Mouse (Mus musculus): ENCODE measurements around the gene Artn. TPM values are rescaled to one million over a fixed set of nuclear protein-coding genes. Genes with fewer than 3 reads are reported as not detected.

Gene Artn
- polyA plus RNA-seq, 2 experiments from 2014 or later: not detected

DNA sequence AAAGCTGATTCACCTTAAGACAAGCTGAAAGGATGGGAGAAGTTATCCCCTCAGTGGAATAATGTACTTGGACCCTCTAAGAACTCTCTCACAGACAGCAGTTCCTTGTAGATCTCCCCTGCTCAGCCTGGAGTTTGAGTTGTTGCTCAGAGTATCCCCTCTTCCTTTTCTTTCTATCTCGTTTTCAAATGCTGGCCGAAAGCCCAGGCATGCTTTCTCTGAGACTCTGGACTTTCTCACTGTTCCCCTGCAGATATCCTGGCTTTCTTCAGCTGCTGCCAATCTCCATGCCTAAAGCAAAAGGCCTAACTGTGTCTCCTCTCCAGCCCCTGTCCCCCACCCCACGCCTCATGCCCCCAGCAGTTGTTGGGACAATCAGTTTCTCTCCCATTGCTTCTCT lies 11.3 kb downstream of the Artn start:
- ATAC-seq: no peak

DNA sequence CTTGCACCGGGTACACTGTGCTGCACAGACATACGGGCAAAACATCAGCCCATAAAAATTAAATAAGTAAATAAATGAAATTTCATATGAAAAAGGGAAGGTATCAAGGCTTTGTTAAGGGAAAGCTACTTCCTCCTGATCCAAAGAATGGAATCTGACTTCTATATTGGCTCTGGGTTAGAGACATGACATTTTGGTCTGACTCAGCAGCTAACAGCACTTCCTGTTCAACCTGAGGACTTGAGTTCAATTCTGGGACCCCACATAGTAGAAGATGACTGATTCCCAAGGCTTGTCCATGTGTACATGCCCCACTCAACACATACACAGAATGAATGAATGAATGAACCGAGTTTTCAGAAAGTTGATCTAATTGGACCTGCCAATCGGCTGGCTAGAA lies 11.7 kb downstream of the Artn start:
- ATAC-seq: no peak

DNA sequence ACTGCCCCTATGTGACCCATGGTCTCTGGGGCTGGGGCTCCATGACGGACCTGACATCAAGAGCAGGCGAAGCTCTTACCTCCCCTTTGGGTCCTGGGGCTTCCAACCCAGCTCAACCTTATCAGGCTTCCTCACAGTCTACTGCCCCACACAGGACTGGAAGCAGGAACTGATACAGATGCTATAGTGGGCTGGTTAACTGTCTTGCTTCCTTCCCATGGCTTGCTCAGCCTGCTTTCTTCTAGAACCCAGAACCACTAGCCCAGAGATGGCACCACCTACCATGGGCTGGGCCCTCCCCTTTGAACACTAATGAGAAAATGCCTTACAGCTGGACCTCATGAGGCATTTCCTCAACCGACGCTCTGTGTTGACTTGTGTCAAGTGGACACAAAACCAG lies 12.2 kb downstream of the Artn start:
- no peak for ATAC-seq

DNA sequence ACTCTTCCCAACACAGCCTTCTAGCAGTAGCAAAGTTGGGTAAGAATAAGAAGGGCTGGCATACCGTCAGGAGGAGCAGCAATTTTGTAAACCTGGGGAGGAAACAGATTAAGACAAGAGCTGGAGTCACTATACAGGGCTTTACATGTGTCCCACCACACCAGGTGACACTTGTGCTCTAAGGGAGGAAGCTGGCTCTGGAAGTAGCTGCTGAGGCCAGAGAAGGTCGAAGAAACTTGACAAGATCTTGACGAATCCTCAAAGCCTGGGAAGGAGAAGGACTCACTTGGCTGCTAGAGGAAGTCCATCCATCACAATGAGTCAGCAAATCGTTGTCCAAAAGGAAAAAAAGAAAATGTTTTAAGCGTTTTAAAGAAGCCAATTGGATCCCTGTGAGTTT lies 13.2 kb downstream of the Artn start:
- ATAC-seq: no peak

DNA sequence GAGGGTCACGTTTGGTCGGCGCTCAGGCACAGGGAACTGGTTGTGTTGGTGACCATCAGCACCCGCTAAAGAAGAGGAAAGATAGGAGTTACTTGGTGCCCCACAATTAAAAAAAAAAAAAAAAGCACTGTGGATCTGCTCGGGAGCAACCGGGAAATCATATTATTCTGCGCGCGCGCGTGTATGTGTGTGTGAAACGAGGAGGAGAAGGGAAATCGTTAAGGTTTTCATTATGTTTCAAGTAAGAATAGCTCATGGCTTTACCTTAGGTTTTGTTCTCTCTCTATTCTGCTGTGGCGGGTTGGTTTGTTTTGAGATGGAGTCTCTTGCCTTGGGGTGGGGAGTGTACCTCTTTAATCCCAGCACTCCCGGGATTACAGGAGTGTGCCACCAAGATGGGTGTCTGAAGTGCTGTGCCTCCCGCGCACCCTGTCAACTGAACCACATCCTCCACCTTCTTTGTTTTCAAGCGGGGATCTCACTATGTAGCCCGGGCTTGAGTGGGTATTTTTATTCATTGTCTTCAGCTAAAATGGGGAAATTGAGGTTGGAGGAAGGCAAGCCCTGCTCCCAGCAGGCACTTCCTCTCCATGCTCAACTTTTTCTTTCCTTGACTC lies 14.0 kb downstream of the Artn start:
- no peak for ATAC-seq

DNA sequence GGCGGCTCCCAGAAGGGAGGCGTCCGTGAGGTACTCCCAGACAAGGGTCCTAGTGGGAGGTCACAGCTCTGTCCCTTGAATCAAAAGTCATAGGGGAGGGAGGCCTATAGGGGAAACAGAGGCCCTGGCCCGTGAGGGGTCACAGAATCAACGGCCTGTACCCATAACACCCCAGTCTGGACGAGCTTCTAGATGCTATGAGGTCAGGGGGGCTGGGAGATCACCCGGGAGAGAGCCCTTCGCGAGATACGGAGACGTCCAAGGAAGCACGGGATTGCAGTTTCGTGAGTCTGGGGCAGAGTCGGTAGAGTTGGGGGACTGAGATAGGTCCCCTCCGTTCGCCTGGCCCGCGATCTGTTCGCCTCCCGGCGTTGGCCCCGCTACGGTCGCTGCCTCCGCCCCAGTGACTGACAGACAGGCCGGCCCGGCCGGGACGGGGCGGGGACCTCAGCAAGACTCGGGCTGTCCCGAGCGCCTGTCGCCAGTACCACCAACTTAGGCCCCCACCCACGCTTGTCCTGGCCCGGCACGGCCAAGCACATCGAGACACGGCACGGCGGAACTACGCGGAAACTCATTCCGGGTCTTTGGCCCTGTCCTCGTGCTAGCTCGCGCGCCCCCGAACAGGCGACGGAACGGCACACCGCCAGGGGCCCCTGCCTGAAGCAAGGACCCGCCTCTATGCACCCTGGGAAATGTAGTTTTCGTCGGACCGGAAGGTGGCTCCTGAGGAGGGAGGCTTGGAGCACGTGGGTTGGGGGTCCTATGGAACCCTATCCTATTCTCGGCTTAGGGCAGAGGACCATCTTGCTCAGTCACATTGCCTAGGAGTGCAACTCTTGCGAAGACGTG lies 14.7 kb downstream of the Artn start, which contains the start of gene Ipo13:
Gene Ipo13 (minus strand): TSS at position 409 of the 852 bp plus-strand sequence.
- ATAC-seq: peak; percentile 89

DNA sequence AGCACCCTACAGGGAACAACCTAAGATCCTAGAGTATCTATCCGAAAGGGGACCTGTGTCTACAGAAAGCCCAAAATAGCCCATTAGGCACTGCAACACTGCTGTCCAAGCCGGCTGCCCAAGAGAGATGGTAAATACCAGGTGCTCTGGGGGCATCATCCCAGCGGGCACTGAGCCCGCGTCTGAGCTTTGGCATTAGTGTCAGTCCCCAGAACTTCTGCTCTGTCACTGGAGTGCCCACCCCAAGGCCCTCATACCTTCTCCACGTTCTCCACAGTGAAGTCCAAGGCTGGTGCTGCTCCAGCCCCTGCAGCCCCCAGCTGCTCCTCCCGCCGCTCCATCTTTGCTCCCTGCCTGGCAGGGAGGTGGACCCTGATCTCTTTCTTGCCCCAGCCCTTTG lies 15.5 kb downstream of the Artn start:
- no peak for ATAC-seq

DNA sequence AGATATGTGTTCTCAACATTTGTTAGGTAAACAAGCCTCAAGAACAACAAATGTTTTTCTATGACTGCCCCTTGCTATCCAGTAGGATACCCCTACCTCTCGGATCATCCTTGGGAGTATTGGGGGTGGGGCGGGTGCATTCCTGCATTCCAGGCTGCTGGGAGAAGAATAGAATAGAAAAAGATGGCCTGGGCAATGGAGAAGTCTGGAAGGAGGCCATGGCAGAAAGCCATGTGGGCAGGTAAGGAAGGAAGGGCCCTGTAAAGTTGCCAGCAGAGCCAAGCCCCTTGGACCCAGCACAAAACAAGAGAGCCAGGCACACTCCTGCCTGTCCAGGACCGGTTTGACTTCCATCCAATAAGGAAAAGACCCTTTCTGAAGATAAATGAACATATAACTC lies 16.1 kb downstream of the Artn start:
- ATAC-seq: no peak

DNA sequence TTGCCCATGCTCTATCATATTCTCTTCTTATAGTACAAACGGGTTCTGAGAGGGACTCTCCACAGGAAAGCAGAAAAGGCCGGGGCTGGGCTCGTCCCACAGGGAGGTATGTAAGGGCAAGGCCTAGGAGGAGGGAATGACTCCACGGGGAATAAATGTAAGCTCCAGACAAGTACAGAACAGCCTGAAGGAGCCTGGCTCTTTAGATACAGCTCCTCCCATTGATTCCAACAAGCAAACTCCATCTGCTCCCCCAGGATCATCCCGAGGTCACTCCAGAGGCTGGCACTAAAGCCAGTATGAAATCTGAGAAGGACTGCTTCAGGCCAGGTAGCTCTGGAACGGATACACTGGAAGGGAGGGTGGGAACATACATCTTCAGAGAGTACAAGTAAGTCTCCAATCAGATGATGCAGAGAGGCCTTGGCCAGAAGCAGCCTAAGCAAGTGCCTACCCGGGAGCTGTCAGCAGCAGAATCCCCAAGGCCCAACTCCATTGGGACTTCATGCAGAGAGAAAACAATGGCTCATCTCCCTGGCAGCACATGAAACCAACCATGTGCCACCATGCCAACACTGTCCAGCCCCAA lies 16.8 kb downstream of the Artn start:
- no peak for ATAC-seq

DNA sequence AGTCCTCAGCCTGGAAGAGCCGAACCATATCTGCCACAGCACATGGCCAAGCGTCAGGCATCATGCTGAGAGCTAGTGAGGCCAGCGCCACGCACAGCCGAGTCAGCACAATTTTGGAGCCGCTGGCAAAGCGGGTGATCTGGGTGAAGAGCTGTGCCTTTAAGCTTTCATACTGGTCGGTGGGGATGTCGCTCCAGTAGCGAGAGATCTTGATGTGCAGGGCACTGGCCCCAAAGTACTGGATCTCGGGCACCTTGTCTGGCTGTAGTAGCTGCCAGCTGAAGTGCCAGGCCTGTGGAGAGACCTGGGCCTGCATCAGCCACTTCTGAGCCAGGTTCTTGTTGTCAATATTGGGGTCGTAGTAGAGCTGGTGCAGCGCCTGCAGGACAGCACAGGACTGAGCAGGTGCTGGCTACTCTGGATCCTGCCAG lies 17.4 kb downstream of the Artn start:
- ATAC-seq: no peak

DNA sequence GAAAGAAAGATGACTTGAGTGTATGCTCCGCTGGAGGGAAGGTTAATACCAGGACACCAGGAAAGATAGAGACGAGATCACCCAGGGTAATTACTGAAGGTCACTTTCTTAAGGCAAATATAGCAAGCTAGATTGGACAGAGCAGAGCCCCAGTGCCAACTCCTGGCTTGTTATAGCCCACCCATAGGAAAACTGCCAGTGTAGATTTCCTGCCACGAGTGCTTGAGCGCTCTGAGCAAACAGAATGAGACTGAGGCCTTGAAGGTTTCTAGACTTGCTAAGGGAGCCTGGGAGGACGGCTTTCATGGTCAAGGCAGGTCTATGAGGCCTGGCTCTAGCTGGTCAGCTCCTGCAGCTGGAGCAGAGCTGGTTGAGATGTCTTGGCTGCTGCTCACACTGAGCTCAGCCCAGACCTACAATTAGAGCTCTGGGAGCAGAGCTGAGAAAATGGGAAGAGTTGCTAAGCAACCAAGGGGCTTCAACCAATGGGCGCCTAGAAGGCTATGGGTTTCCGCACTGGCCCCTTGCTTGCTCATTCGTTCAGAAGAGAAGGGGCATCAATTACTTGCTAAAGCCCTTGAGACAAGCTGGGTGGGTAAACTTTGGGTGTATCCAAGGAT lies 20.6 kb downstream of the Artn start:
- ATAC-seq: no peak

DNA sequence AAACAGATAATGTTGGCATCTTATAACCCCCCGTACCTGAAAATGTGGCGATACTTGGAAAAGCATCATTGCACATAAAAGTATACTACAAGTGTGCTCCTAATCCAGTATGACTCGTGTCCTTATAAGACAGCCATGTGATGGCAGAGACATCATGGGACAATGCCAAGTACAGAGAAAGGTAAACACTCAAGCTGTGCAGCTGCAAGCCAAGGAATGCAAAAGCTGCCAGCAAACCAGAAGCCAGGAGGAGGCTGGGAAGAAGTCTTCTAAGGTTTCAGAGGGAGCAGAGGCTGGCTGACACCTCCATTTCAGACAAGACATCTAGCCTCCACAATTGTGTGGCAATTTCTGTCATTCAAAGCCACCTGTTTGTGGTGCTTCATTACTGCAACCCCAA lies 23.4 kb downstream of the Artn start:
- ATAC-seq: no peak

DNA sequence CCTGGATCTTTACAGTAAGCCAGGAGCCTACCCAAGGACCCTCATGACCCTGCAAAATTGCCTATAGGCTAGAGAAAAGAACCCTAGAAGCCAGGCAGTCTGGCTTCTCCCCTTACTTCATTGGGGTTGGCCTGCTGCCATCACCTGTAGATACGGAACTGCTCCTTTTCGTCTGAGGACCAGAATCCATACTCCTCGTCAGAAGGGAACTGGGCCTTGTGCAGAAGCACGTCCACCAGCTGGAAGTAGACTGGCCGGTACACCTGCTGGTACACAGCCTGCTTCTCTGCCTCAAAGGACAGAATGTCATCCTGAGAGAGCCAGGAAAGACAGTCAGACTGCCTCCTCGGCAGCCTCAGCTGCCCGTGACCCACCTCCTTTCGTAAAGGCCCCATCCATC lies 24.8 kb downstream of the Artn start:
- ATAC-seq: no peak

DNA sequence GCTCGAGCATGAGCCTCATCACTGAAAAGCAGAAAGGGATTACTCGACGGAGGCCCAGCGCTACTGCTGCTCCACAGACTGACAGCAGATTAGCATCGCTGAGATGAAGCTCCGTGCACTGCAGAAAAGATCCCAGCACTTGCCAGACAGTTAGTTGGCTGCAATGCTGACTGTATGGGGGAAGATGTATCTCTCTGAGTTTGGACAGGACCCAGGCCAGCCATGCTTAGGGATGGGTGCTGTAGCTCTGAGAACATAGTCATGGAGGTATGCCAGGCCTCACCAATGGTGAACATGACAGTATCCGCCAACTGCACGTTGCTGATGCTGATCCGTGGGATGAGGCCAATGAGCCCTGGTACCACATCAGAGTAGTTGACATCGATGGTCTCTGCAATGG lies 25.5 kb downstream of the Artn start:
- ATAC-seq: no peak

DNA sequence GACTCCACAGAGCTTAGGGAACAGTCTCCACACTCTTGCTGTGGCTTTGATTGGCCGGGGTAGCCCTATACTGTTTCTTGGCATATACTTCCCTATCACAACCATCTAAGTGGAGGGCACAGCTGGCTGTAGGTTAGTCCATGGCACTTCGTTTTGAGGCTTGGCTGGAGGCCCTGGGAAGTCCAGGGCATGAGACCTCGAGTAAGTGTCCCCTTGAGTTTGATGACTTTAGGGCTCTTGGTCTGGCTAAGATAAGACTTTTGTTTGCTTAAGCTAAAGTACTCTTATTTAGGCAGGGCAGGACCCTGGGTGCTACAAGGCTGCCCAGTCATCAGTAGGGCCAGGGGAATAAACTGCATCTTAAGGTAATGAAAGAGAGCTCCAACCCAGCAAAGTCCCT lies 31.5 kb downstream of the Artn start:
- ATAC-seq: no peak

DNA sequence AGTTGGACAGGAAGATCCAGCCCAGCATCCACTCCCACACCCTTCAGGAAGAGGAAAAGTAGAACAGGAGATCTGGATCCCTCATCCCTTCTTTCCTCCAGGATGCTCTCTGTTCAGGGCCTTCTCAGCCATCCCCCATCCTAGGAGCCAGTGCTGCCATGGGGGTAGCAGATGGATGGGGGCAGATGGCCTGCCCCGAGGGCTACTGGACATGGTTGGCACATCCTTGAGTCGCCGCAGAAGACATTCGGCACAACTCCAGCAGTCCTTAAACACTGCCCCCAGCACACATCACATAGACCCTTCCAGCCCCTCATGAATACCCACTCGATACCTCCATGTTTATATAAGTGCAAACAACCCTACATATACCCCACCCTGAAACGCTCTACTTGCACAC lies 33.5 kb downstream of the Artn start:
- no peak for ATAC-seq

DNA sequence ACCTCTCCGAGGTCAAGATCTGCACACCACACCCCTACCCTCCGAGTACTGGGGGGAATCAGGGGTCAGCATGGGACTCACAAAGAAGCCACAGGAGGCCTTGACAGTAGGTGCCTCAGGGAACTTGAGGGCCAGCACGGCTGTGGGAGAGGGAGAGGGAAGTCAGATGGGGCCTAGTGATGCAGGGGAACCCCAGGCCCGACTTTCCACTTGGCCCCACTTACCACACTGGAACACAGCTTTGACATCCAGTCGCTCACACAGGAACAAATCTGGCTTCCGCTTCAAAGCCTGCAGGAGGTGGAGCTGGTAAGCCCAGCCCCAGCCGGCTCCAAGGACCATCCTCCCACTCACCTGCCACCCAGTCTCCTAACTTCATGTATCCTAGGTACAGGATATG lies 34.2 kb downstream of the Artn start:
- ATAC-seq: no peak

DNA sequence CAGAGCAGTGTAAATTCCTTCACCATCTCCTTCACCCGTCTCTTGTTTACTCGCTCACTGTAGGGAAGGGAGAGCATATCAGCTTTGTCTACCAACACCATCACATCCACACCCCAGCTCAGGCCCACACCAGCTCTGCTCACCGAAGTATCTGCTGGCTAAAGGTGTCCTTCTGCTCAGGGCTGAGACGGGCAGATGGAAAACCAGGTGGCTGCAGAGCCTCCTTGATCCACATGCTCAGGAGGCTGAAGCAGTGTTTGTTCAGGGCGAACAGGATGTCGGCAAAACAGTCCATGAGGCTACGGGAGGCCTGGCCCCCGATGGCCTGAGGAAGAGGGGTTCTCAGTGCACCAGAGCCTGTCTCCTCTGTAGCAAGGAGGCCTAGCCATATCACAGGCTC lies 35.0 kb downstream of the Artn start:
- no peak for ATAC-seq

DNA sequence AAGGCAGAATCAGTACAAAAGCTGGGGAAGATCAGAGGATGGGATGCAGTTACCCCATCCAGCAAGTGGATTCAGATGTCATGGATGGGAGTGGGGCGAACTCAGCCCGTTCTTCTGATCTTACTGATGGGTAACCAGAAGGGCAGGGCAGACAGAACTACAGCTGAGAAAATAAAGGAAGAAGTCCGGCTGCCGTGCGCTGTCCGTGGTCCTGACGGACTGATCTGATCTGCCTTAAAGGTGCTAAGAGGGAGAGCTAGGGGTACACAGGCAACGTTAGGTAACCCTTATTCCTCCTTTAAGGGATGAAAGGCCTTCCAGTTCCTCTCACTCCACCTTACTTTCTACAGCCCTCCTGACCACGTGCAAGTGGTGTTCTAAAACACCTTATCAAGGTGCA lies 36.2 kb downstream of the Artn start:
- no peak for ATAC-seq

DNA sequence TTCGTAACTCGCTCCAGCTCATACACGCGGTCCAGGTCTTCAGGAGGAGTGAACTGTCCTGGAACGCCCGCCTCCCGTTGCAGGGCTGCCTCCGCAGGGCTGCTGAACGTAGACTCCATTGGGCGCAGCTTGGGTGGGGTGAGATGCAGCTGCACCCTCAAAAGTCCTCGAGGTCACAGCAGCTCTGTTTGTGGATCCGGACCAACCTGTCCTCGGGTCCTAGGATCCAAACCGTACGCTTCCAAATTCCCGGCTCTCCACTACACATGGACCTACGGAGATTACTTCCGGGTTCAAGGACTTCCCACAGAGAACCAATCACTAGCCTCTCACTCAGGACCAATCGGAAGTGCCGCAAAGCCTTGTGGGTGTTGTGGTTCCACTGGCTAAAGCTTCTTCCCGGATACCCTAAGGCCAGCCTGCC lies 37.8 kb downstream of the Artn start, which contains the start of gene Dph2:
Gene Dph2 (minus strand): TSS at position 295 of the 424 bp plus-strand sequence.
- peak; percentile 89 for ATAC-seq

DNA sequence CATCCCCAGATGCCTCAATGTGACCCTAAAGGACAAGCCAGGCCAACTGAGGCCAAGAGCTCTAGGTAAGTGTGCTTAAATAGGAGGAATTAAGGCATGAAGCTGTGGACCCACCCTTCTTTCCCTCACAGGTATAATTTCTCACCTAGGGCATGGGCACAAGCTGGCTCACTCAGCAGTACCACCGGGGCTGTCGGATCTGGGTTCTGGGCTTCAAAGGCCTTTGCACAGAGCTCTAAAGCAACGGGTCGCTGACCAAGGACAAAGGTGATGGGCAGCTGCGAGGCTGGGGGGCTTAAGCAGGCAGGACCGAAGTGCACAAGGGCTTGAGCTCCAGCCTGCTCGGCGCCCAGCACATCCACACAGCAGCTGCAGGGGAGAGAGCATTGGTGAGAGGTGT lies 38.8 kb downstream of the Artn start:
- ATAC-seq: no peak

DNA sequence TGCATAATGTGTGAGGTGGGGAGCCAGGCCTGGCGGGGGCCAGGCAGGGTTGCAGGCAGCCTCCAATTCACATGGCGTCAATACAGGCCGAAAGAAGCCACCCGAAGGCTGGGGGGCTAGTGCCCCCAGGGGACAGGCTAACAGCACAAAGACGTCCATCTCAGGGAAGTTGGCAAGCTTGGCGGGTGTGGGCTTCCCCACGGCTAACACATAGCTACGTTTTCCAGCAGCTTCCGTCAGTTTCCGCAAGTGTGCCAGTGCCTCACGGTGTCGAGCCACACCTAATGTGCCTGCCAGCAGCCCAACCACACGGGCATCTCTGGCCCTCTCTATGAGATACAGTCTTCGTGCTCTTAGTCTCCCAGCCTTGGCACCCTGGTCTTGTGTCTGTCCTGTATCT lies 39.5 kb downstream of the Artn start:
- ATAC-seq: no peak

DNA sequence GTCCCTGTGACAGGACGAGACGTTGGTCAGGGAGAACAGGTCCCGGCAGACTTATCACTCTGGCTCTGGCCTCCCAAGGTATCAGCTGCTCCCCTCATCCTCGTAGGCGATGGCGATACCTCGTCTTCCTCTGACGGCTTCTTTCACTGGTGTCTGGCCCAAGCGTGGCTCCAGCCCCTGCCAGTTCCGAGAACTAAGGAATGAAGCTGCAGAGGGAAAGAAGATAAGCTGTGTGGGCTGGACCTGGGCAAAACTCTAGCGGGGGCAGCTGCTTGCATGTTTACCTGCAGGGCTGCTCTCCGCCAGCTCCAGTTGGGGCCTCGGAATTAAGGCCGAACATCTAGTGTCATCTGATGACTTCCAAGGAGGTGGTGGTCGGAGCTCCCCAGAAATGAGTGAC lies 40.1 kb downstream of the Artn start:
- ATAC-seq: no peak
